Mouse (Mus musculus) liver, adult 2 months (tissue): Measurements from ENCODE around the gene Ak3. TPM values are rescaled to one million over a fixed set of nuclear protein-coding genes. Genes with fewer than 3 reads are reported as not detected.
"Not testable (repeated sequence)": the region's sequence is repeated elsewhere in the genome, so short reads cannot be mapped to it uniquely, and the experiment has no call there.

Experiments used
- DNase-seq: peaks from one replicate; pipeline ENCODE4 v3.0.0-alpha.2; 2011; ENCODE audit warnings: low read depth, low spot score; ENCODE audit errors: extremely low read depth
- H3K27ac ChIP-seq: fragments of 200-500 bp; replicated peaks from 2 replicates; pipeline ENCODE4 v1.5.1; 2012; ENCODE audit warnings: low read depth, mild to moderate bottlenecking, control low read depth, inconsistent platforms, low read length; ENCODE audit not compliant: insufficient read depth
- H3K27me3 ChIP-seq: fragments of 200-500 bp; 2 replicates; pipeline ENCODE4 v1.6.1; 2012; ENCODE audit warnings: mild to moderate bottlenecking, moderate library complexity, low read length, inconsistent platforms; ENCODE audit not compliant: control insufficient read depth, insufficient read depth
- H3K36me3 ChIP-seq: fragments of 200-500 bp; 2 replicates; pipeline ENCODE4 v1.6.1; 2012; ENCODE audit warnings: low read length, inconsistent platforms; ENCODE audit not compliant: control insufficient read depth, insufficient read depth
- H3K4me1 ChIP-seq: fragments of 200-500 bp; 2 replicates; pipeline ENCODE4 v1.6.1; 2011; ENCODE audit warnings: low read length; ENCODE audit not compliant: control insufficient read depth, insufficient read depth
- H3K4me3 ChIP-seq: fragments of 200-500 bp; 2 replicates; pipeline ENCODE4 v1.5.1; 2011; ENCODE audit warnings: low read depth, mild to moderate bottlenecking, control low read depth, low read length, moderate library complexity; ENCODE audit not compliant: insufficient read depth
- H3K79me2 ChIP-seq: fragments of 200-500 bp; 2 replicates; pipeline ENCODE4 v1.6.1; 2012; ENCODE audit warnings: inconsistent platforms, mild to moderate bottlenecking, low read length, moderate library complexity; ENCODE audit not compliant: control insufficient read depth, insufficient read depth
- H3K9ac ChIP-seq: fragments of 200-500 bp; 2 replicates; pipeline ENCODE4 v1.6.1; 2012; ENCODE audit warnings: low read depth, mild to moderate bottlenecking, control low read depth, inconsistent platforms, low read length
- CTCF ChIP-seq: fragments of 200-500 bp; IDR thresholded peaks from 2 replicates; pipeline ENCODE4 v1.5.1; 2011; ENCODE audit warnings: low read depth, low read length, control low read depth
- POLR2A ChIP-seq: fragments of 200-500 bp; IDR thresholded peaks from 2 replicates; pipeline ENCODE4 v1.6.1; 2011; ENCODE audit warnings: low read length, control low read depth; ENCODE audit not compliant: insufficient read depth; ENCODE audit errors: extremely low read depth
- WGBS: fragments of 180-500 bp; shearing (Covaris S2); methylation state at CpG from one replicate; pipeline ENCODE4 v1.1.7; 2018; 5-methylcytosine and 5-hydroxymethylcytosine counted together
- polyA plus RNA-seq: library from polyadenylated mRNA; depleted of rRNA; stranded (reverse); fragments of >200 nt; gene quantifications from 2 replicates; pipeline ENCODE4 v1.2.3, GENCODE M21; 2012
- total RNA-seq: library from RNA; depleted of rRNA; stranded (reverse); fragments of >200 nt; gene quantifications from 2 replicates; pipeline ENCODE4 v1.2.3, GENCODE M21; 2014

Gene Ak3
- total and polyA plus RNA-seq, 2 experiments: 183 to 241 TPM

DNA sequence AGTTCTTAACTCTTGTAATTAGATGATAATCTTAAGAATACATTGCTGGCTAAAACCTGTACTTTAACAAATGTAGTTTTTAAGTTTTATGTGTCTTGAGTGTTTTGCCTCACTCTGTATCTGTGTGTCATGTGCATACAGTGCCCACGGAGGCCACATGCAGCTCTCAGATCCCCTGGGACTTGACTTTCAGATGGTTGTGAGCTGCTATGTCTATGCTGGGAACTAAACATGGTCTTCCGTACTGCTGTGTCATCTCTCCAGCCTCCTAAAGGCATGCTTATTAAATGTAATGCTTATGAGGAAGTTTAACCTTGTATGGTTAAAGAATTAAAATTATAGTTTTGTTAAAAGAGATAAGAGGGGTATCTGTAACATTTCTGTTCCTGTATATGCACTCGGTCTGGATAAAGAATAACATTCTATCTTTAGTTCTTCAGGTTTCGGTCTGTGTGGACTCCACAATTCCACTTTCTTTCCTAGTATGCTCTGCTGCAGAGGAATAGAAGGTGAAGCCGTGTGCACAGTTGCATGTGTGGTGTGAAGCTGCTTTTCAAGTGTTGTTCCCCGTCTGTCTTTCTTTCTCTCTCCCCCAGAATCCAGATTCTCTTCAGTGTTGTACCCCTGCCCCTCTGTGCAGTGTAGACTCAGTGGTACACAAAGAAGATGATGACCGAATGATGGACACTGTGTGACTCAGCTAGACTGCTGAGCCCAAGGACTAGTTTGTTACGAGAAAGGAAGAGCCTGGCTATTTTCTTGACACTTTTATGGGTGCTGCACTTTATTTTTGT is 32.2 kb downstream of the Ak3 start:
- 84% methylated on average over 8 of the region's 8 CpGs for WGBS
- Histone ChIP-seq H3K27me3 (no peaks in the 10 kb centered on the region), H3K36me3 (peaks cover 51% of the 10 kb centered on the region), H3K4me3 (no peak overlapping the region), H3K9ac (no peak overlapping the region), H3K79me2 (no peaks in the 10 kb centered on the region), H3K4me1 (no peaks in the 10 kb centered on the region), H3K27ac (no peak overlapping the region)
- DNase-seq: no peak
- TF ChIP-seq POLR2A (no peak), CTCF (no peak)

DNA sequence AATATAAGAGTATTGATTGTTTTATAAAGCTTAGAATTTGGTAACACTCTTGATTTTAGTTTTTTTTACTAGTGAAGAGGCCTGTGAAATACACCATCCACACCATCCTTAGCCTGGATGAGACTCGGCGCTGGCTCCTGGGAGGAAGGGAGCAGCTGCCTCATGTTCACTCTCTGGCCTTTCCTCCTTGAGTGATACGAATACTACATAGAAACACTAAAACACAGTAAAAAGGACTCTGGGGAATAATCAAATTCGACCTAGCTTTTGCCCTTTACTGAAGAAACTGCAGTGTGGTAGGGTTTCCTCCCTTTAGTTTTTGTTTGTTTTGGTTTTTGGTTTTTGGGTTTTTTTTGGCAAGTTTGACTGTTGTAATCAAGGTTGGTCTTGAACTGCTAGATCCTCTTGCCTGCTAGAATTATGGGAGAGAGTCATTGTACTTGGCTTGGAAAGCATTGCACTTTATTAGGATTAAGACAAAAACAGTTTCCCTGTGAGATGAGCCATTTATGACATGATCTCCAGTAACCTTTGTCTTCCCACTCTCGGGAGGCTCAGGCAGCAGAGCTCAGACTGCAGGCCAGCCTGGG is 33.2 kb downstream of the Ak3 start:
- no peak for DNase-seq
- Histone ChIP-seq H3K27me3 (no peaks in the 10 kb centered on the region), H3K9ac (no peak overlapping the region), H3K4me1 (no peaks in the 10 kb centered on the region), H3K27ac (no peak overlapping the region), H3K79me2 (no peaks in the 10 kb centered on the region), H3K4me3 (no peak overlapping the region), H3K36me3 (peaks cover 50% of the 10 kb centered on the region)
- WGBS: 85% methylated on average over 5 of the region's 5 CpGs
- no peak for TF ChIP-seq POLR2A
- TF ChIP-seq CTCF: no peak

DNA sequence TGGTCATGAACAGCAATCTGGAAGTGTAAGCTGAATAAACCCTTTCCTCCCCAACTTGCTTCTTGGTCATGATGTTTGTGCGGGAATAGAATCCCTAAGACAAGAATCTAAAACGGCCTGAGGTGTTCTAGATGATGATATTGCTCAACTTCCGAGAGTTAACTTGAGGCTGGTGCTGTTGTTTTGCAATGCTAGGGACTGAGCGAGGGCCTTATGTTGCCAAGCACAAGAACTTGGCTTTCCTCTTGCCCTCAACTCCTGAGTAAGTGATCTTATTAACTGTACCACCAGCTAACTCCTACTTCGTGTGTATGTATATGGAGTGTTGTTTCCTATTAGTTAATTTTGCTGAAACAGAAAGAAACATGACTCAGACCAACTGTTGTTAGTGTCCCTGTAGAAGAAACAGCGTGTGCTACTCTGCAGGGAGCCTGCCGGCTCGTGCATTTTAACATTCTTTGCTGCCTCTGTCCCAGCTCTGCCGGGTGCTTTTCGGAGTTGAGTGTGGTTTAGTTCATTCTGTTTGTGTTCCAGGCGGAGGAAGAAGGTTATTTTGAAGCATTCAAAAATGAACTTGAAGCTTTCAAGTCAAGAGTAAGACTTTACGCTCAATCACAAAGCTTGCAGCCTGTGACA is 36.3 kb downstream of the Ak3 start:
- WGBS: 78% methylated on average over 12 of the region's 12 CpGs
- Histone ChIP-seq H3K36me3 (peaks cover 51% of the 10 kb centered on the region), H3K79me2 (no peaks in the 10 kb centered on the region), H3K9ac (no peak overlapping the region), H3K27me3 (no peaks in the 10 kb centered on the region), H3K4me3 (no peak overlapping the region), H3K4me1 (no peaks in the 10 kb centered on the region), H3K27ac (no peak overlapping the region)
- TF ChIP-seq POLR2A: no peak
- no peak for TF ChIP-seq CTCF
- no peak for DNase-seq

DNA sequence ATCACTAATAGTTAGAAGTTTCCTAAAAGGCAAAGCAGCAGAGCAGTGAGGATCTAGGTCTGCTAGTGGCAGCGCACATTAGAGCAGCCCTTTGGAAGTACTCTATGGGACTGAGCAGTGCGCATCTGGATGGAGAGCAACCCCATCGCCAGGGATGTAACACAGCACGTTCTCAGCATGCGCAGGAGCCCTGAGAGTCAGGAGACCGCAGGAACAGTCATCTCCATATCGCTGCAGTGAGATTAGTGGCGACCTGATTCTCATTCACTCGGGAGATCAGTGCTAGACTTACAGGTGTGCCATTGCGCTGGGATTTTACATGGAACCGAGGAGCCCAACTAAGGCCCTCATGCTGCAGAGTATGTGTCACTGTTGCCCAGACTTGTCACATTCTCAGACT is 38.7 kb downstream of the Ak3 start:
- no peaks in the 10 kb centered on the region; the same call in 1 of the 2 replicates for H3K4me1 ChIP-seq
- no peak for TF ChIP-seq CTCF
- no peak for TF ChIP-seq POLR2A
- 98% methylated on average over 11 of the region's 11 CpGs for WGBS

DNA sequence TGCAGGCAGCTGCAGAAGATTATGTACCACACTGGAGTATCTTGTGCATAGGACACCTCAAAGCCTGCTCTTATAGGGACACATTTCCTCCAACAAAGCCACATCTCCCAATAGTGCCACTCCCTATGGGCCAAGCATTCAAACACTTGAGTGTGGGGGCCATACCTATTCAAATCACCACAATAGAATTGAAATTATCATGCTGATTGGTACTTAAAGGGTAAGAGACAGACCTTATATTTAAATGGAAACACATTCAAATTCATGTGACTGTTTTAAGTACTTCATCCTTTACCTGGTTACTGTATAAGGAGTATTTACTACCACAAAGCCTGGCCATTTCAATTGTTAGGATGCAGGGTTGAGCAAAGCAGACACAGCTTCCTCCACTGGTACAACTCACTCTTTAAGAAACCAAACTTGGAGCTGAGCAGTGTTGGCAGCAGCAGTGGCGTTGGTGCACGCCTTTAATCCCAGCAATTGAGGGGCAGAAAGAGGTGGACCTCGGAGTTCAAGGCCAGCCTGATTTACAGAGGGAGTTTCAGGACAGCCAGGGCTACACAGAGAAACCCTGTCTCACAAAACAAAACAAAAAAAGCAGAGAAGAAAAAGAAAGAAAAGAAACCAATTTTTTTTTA is 39.6 kb downstream of the Ak3 start:
- Histone ChIP-seq H3K36me3 (peaks cover 41% of the 10 kb centered on the region), H3K27me3 (no peaks in the 10 kb centered on the region), H3K27ac (no peak overlapping the region), H3K4me1 (no peaks in the 10 kb centered on the region; the same call in 1 of the 2 replicates), H3K9ac (no peak overlapping the region), H3K4me3 (no peak overlapping the region), H3K79me2 (0 out of 2 replicates have a peak, but pooled peaks cover 4% of the 10 kb centered on the region)
- no peak for DNase-seq
- WGBS: 69% methylated on average over 3 of the region's 3 CpGs
- TF ChIP-seq CTCF (no peak), POLR2A (no peak)

More for the DNA sequence above, 38.7 kb downstream of the Ak3 start:
- no peaks in the 10 kb centered on the region for H3K27me3 ChIP-seq
- H3K36me3 ChIP-seq: peaks cover 47% of the 10 kb centered on the region
- no peak overlapping the region for H3K9ac ChIP-seq
- H3K4me3 ChIP-seq: no peak overlapping the region
- 0 out of 2 replicates have a peak, but pooled peaks cover 4% of the 10 kb centered on the region for H3K79me2 ChIP-seq
- DNase-seq: no peak
- no peak overlapping the region for H3K27ac ChIP-seq

DNA sequence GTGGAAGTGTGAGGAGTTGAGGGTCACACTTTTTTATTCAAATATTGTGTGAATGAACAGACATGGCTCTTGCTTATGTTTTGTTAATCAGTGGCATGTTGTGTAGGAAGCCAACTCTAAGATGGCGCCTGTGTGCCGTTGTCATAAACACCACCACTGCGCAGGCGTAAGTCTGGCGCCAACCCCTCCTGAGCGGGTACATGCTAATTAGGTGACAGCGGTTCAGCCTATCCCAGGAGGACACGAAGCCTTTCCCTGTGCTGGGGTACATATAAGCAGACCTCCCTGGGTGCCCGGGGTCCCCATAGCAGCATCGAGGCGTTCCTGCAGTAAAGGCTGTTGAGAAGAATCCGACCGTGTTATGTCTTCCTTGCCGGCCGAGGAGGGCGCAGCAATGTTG is 47.4 kb downstream of the Ak3 start:
- H3K27ac ChIP-seq, DNase-seq, H3K4me3 ChIP-seq, H3K79me2 ChIP-seq, H3K9ac ChIP-seq, H3K27me3 ChIP-seq: not testable (repeated sequence)
- H3K36me3 ChIP-seq: peaks cover 27% of the 10 kb centered on the region
- H3K4me1 ChIP-seq: peaks cover 11% of the 10 kb centered on the region
- 97% methylated on average over 16 of the region's 16 CpGs for WGBS
